Mouse (Mus musculus): ENCODE measurements around the gene Apoa4.
A peak's percentile ranks its signal among the peaks of the same experiment; 100 is the strongest.

Gene Apoa4

GRCm38 (mm10) chr9:46227064-46227614 lies 13.4 kb upstream of the Apoa4 start:
- DNase-seq: no peak

- DNase-seq: no peak
Observed at GRCm38 (mm10) chr9:46228491-46228890, 12.0 kb upstream of the Apoa4 start, which contains the start of gene Apoa1. Gene Apoa1 (plus strand): TSS chr9:46228580.

- DNase-seq: peak; percentile 90 to 91
Observed at GRCm38 (mm10) chr9:46229573-46230449, 10.7 kb upstream of the Apoa4 start.

GRCm38 (mm10) chr9:46230450-46230975 lies 10.0 kb upstream of the Apoa4 start:
- DNase-seq: no peak

GRCm38 (mm10) chr9:46235196-46235595 lies 5.3 kb upstream of the Apoa4 start:
- peak; percentile 69 to 70 for DNase-seq

GRCm38 (mm10) chr9:46235596-46235648 lies 5.1 kb upstream of the Apoa4 start, which contains the start of gene Apoc3:
Gene Apoc3 (minus strand): TSS chr9:46235636.
- no peak for DNase-seq

- DNase-seq: peak in 1 of 2 experiments; percentile 51
Observed at GRCm38 (mm10) chr9:46235649-46236048, 4.8 kb upstream of the Apoa4 start.

- no peak for DNase-seq
Observed at GRCm38 (mm10) chr9:46238850-46239249, 1.6 kb upstream of the Apoa4 start.

- DNase-seq: no peak
Observed at GRCm38 (mm10) chr9:46241818-46242217, 1.3 kb downstream of the Apoa4 start.

- no peak for DNase-seq
Observed at GRCm38 (mm10) chr9:46243122-46243521, 2.6 kb downstream of the Apoa4 start.

GRCm38 (mm10) chr9:46243584-46243983 lies 3.1 kb downstream of the Apoa4 start:
- DNase-seq: no peak

- peak; percentile 29 to 69 for DNase-seq
Observed at GRCm38 (mm10) chr9:46246752-46247324, 6.3 kb downstream of the Apoa4 start.

- DNase-seq: no peak
Observed at GRCm38 (mm10) chr9:46256177-46256576, 15.7 kb downstream of the Apoa4 start.

- DNase-seq: no peak
Observed at GRCm38 (mm10) chr9:46256658-46257385, 16.3 kb downstream of the Apoa4 start.

- DNase-seq: no peak
Observed at GRCm38 (mm10) chr9:46257546-46257945, 17.1 kb downstream of the Apoa4 start.

GRCm38 (mm10) chr9:46259111-46259510 lies 18.6 kb downstream of the Apoa4 start:
- DNase-seq: no peak

GRCm38 (mm10) chr9:46261131-46261530 lies 20.6 kb downstream of the Apoa4 start:
- peak in 1 of 2 experiments; percentile 32 for DNase-seq

- no peak for DNase-seq
Observed at GRCm38 (mm10) chr9:46268343-46268873, 27.9 kb downstream of the Apoa4 start, which contains the start of gene Apoa5. Gene Apoa5 (plus strand): TSS chr9:46268633.

GRCm38 (mm10) chr9:46269125-46269524 lies 28.6 kb downstream of the Apoa4 start:
- DNase-seq: no peak

- no peak for DNase-seq
Observed at GRCm38 (mm10) chr9:46270782-46271181, 30.3 kb downstream of the Apoa4 start.

GRCm38 (mm10) chr9:46272070-46272469 lies 31.6 kb downstream of the Apoa4 start:
- DNase-seq: no peak

- peak; percentile 90 to 91 for DNase-seq
Observed at GRCm38 (mm10) chr9:46272677-46273454, 32.4 kb downstream of the Apoa4 start, which contains the start of gene Zpr1. Gene Zpr1 (plus strand): TSS chr9:46273064.

Measured in kidney, adult 8-10 months (tissue).